Mouse (Mus musculus) lung, adult 2 months (tissue): ENCODE results near the gene Crocc.

Source experiments
- CTCF ChIP-seq: fragments of 200-500 bp; IDR thresholded peaks from 2 replicates; pipeline ENCODE4 v1.5.1; 2011; ENCODE audit warnings: mild to moderate bottlenecking, low read length, control low read depth; ENCODE audit not compliant: insufficient read depth
- POLR2A ChIP-seq: fragments of 200-500 bp; IDR thresholded peaks from 2 replicates; pipeline ENCODE4 v1.6.1; 2011; ENCODE audit warnings: low read depth, mild to moderate bottlenecking, control low read depth, low read length, borderline replicate concordance; ENCODE audit errors: extremely low read depth

GRCm38 (mm10) chr4:141014114-141014513, 46.2 kb downstream of the Crocc start:
- TF ChIP-seq CTCF = no peak
- no peak for TF ChIP-seq POLR2A
